Mouse (Mus musculus): Measurements from ENCODE around the gene Aim2. TPM values are rescaled to one million over a fixed set of nuclear protein-coding genes. Genes with fewer than 3 reads are reported as not detected.
A peak's percentile ranks its signal among the peaks of the same experiment; 100 is the strongest.

The Aim2 gene
- polyA plus RNA-seq, 1 experiment from 2014 or later, result 5.8 TPM

GRCm38 (mm10) chr1:173335903-173336302 lies 14.8 kb upstream of the Aim2 start:
- H3K9me3 ChIP-seq (ENCODE audit: control insufficient read depth, low read length), result no peaks in the 10 kb centered on the region
- no peak overlapping the region for H3K4me3 ChIP-seq (ENCODE audit: low read depth, low read length)
- H3K36me3 ChIP-seq (ENCODE audit: control insufficient read depth, insufficient read depth, low read length), result no peaks in the 10 kb centered on the region
- no peak overlapping the region for H3K27ac ChIP-seq (ENCODE audit: low read depth, low read length)
- H3K9ac ChIP-seq (ENCODE audit: low read length), result no peak overlapping the region
- peaks cover 2% of the 10 kb centered on the region; the same call in 1 of the 2 replicates for H3K4me1 ChIP-seq (replicated peaks; ENCODE audit: control insufficient read depth, insufficient read depth, low read length)
- 79% methylated on average over 11 of the region's 11 CpGs for WGBS
- no peak overlapping the region for H3K4me2 ChIP-seq (ENCODE audit: low read depth, low read length, severe bottlenecking)
- DNase-seq (ENCODE audit: low spot score) (no peak), ATAC-seq (replicated peaks; ENCODE audit: low FRiP score) (no peak; the same call in 1 of the 2 replicates)
- H3K27me3 ChIP-seq (ENCODE audit: control insufficient read depth, insufficient read depth, low read length), result no peaks in the 10 kb centered on the region

- no peak for ATAC-seq (replicated peaks; ENCODE audit: low FRiP score)
- no peak overlapping the region for H3K27ac ChIP-seq (ENCODE audit: low read depth, low read length)
- WGBS, result 93% methylated on average over 10 of the region's 10 CpGs
Observed at GRCm38 (mm10) chr1:173337008-173337407, 13.7 kb upstream of the Aim2 start.

GRCm38 (mm10) chr1:173339543-173339942 lies 11.1 kb upstream of the Aim2 start:
- Histone ChIP-seq H3K4me1 (replicated peaks; ENCODE audit: control insufficient read depth, insufficient read depth, low read length) (peaks cover 5% of the 10 kb centered on the region; the same call in 1 of the 2 replicates), H3K27me3 (ENCODE audit: control insufficient read depth, insufficient read depth, low read length) (no peaks in the 10 kb centered on the region), H3K9ac (ENCODE audit: low read length) (no peak overlapping the region), H3K4me2 (ENCODE audit: low read depth, low read length, severe bottlenecking) (no peak overlapping the region), H3K4me3 (ENCODE audit: low read depth, low read length) (no peak overlapping the region), H3K36me3 (ENCODE audit: control insufficient read depth, insufficient read depth, low read length) (no peaks in the 10 kb centered on the region), H3K27ac (ENCODE audit: low read depth, low read length) (no peak overlapping the region), H3K9me3 (ENCODE audit: control insufficient read depth, low read length) (no peaks in the 10 kb centered on the region)
- peak; percentile 62; the same call in 1 of the 2 replicates for ATAC-seq (replicated peaks; ENCODE audit: low FRiP score)
- DNase-seq (ENCODE audit: low spot score), result peak; percentile 83
- 18% methylated on average over 2 of the region's 2 CpGs for WGBS

More at GRCm38 (mm10) chr1:173337008-173337407, 13.7 kb upstream of the Aim2 start:
- Histone ChIP-seq H3K4me3 (ENCODE audit: low read depth, low read length) (no peak overlapping the region), H3K4me2 (ENCODE audit: low read depth, low read length, severe bottlenecking) (no peak overlapping the region), H3K36me3 (ENCODE audit: control insufficient read depth, insufficient read depth, low read length) (no peaks in the 10 kb centered on the region), H3K9me3 (ENCODE audit: control insufficient read depth, low read length) (no peaks in the 10 kb centered on the region), H3K4me1 (replicated peaks; ENCODE audit: control insufficient read depth, insufficient read depth, low read length) (peaks cover 2% of the 10 kb centered on the region; the same call in 1 of the 2 replicates), H3K9ac (ENCODE audit: low read length) (no peak overlapping the region), H3K27me3 (ENCODE audit: control insufficient read depth, insufficient read depth, low read length) (no peaks in the 10 kb centered on the region)
- no peak for DNase-seq (ENCODE audit: low spot score)

- 78% methylated on average over 1 of the region's 1 CpGs for WGBS
- ATAC-seq (replicated peaks; ENCODE audit: low FRiP score), result peak; percentile 28; the same call in 1 of the 2 replicates
- no peak for DNase-seq (ENCODE audit: low spot score)
Observed at GRCm38 (mm10) chr1:173342425-173342824, 8.3 kb upstream of the Aim2 start.

GRCm38 (mm10) chr1:173343934-173344333 lies 6.7 kb upstream of the Aim2 start:
- H3K27me3 ChIP-seq (ENCODE audit: control insufficient read depth, insufficient read depth, low read length), result no peaks in the 10 kb centered on the region
- H3K9ac ChIP-seq (ENCODE audit: low read length), result no peak overlapping the region
- no peaks in the 10 kb centered on the region for H3K9me3 ChIP-seq (ENCODE audit: control insufficient read depth, low read length)
- H3K4me2 ChIP-seq (ENCODE audit: low read depth, low read length, severe bottlenecking), result no peak overlapping the region
- no peak for DNase-seq (ENCODE audit: low spot score)
- 0 out of 2 replicates have a peak, but pooled peaks cover 3% of the 10 kb centered on the region for H3K4me1 ChIP-seq (replicated peaks; ENCODE audit: control insufficient read depth, insufficient read depth, low read length)
- ATAC-seq (replicated peaks; ENCODE audit: low FRiP score), result no peak
- no peak overlapping the region for H3K27ac ChIP-seq (ENCODE audit: low read depth, low read length)
- WGBS, result 78% methylated on average over 3 of the region's 3 CpGs
- H3K36me3 ChIP-seq (ENCODE audit: control insufficient read depth, insufficient read depth, low read length), result no peaks in the 10 kb centered on the region
- H3K4me3 ChIP-seq (ENCODE audit: low read depth, low read length), result no peak overlapping the region

More at GRCm38 (mm10) chr1:173342425-173342824, 8.3 kb upstream of the Aim2 start:
- H3K4me1 ChIP-seq (replicated peaks; ENCODE audit: control insufficient read depth, insufficient read depth, low read length), result 0 out of 2 replicates have a peak, but pooled peaks cover 3% of the 10 kb centered on the region
- no peaks in the 10 kb centered on the region for H3K27me3 ChIP-seq (ENCODE audit: control insufficient read depth, insufficient read depth, low read length)
- no peak overlapping the region for H3K4me3 ChIP-seq (ENCODE audit: low read depth, low read length)
- no peaks in the 10 kb centered on the region for H3K36me3 ChIP-seq (ENCODE audit: control insufficient read depth, insufficient read depth, low read length)
- no peak overlapping the region for H3K9ac ChIP-seq (ENCODE audit: low read length)
- no peak overlapping the region for H3K27ac ChIP-seq (ENCODE audit: low read depth, low read length)
- no peaks in the 10 kb centered on the region for H3K9me3 ChIP-seq (ENCODE audit: control insufficient read depth, low read length)
- H3K4me2 ChIP-seq (ENCODE audit: low read depth, low read length, severe bottlenecking), result no peak overlapping the region

DNA sequence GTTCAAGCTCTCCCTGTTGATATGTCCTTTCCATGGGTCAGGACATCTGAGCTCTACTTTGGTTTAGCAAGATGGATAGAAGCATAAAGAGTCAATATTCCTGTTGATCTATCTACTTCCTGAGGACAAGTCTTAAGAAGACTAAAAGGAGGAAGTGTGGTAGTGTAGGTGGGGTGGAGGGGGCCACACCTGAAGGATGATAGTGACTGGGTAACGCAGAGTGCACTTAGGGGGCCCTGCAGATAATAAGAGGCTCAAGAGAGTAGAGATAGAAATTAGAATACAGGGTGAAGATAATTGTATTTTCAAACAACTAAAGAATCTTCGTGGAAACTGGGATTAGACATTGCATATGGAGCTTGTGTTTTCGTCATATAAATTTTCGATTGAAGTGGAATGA lies 5.6 kb upstream of the Aim2 start:
- no peak overlapping the region for H3K9ac ChIP-seq (ENCODE audit: low read length)
- no peak overlapping the region for H3K4me3 ChIP-seq (ENCODE audit: low read depth, low read length)
- WGBS, result 90% methylated on average over 4 of the region's 4 CpGs
- no peak overlapping the region for H3K27ac ChIP-seq (ENCODE audit: low read depth, low read length)
- H3K9me3 ChIP-seq (ENCODE audit: control insufficient read depth, low read length), result no peaks in the 10 kb centered on the region
- no peak overlapping the region for H3K4me2 ChIP-seq (ENCODE audit: low read depth, low read length, severe bottlenecking)
- no peaks in the 10 kb centered on the region for H3K36me3 ChIP-seq (ENCODE audit: control insufficient read depth, insufficient read depth, low read length)
- H3K4me1 ChIP-seq (replicated peaks; ENCODE audit: control insufficient read depth, insufficient read depth, low read length), result 0 out of 2 replicates have a peak, but pooled peaks cover 3% of the 10 kb centered on the region
- no peak for ATAC-seq (replicated peaks; ENCODE audit: low FRiP score)
- H3K27me3 ChIP-seq (ENCODE audit: control insufficient read depth, insufficient read depth, low read length), result no peaks in the 10 kb centered on the region
- DNase-seq (ENCODE audit: low spot score), result no peak

DNA sequence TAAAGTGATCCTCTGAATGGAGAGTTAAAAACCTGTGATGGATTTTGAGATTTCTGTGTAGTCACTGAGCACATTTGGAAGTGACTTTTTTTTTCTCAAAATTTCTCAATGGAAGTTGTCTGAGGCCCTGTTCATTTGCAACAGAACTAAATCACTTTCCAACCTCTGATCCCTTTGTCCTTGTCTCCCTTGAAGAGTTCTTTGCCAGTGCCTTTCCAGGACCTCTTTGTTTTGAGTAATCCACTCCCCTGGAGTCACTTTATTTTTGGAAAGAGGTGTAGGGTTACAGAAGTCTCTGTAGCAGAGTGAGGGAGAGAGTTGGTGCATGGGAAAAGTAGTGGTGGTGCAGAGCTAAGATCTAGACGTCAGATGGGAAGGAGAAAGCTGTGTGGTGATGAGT lies 2.2 kb upstream of the Aim2 start:
- WGBS, result 13% methylated on average over 1 of the region's 1 CpGs
- no peak overlapping the region for H3K9ac ChIP-seq (ENCODE audit: low read length)

DNA sequence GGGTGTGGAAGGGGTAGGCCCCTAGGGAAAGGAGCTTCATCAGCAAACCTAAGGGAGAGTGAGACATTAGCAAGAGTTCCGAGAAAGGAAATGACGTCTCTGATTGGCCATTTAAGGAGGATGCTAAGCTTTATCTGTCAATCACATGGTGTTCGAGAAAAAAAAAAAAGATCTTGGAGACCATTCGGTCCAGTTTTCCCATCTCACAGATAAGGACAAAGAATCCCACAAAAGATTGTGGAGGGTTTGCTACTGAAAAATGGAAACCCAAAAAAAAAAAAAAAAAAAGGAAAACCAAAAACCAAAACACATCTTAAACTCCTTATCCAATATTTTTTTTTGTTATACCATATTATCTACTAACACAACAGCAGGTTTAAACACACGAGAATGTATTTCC lies 1.5 kb upstream of the Aim2 start:
- Histone ChIP-seq H3K27ac (ENCODE audit: low read depth, low read length) (no peak overlapping the region), H3K4me2 (ENCODE audit: low read depth, low read length, severe bottlenecking) (no peak overlapping the region), H3K27me3 (ENCODE audit: control insufficient read depth, insufficient read depth, low read length) (no peaks in the 10 kb centered on the region), H3K4me3 (ENCODE audit: low read depth, low read length) (no peak overlapping the region), H3K9ac (ENCODE audit: low read length) (no peak overlapping the region), H3K9me3 (ENCODE audit: control insufficient read depth, low read length) (no peaks in the 10 kb centered on the region), H3K36me3 (ENCODE audit: control insufficient read depth, insufficient read depth, low read length) (no peaks in the 10 kb centered on the region), H3K4me1 (replicated peaks; ENCODE audit: control insufficient read depth, insufficient read depth, low read length) (no peaks in the 10 kb centered on the region; the same call in 1 of the 2 replicates)
- 50% methylated on average over 5 of the region's 5 CpGs for WGBS
- DNase-seq (ENCODE audit: low spot score), result no peak
- ATAC-seq (replicated peaks; ENCODE audit: low FRiP score), result no peak

More for the DNA sequence above, 2.2 kb upstream of the Aim2 start:
- Histone ChIP-seq H3K4me1 (replicated peaks; ENCODE audit: control insufficient read depth, insufficient read depth, low read length) (peaks cover 3% of the 10 kb centered on the region; the same call in 1 of the 2 replicates), H3K9me3 (ENCODE audit: control insufficient read depth, low read length) (no peaks in the 10 kb centered on the region), H3K27ac (ENCODE audit: low read depth, low read length) (no peak overlapping the region), H3K4me3 (ENCODE audit: low read depth, low read length) (no peak overlapping the region), H3K27me3 (ENCODE audit: control insufficient read depth, insufficient read depth, low read length) (no peaks in the 10 kb centered on the region), H3K4me2 (ENCODE audit: low read depth, low read length, severe bottlenecking) (no peak overlapping the region), H3K36me3 (ENCODE audit: control insufficient read depth, insufficient read depth, low read length) (no peaks in the 10 kb centered on the region)
- no peak for DNase-seq (ENCODE audit: low spot score)
- ATAC-seq (replicated peaks; ENCODE audit: low FRiP score), result no peak

GRCm38 (mm10) chr1:173349946-173350345 lies 733 bp upstream of the Aim2 start:
- Histone ChIP-seq H3K9ac (ENCODE audit: low read length) (peak overlapping the region; percentile 65), H3K36me3 (ENCODE audit: control insufficient read depth, insufficient read depth, low read length) (no peaks in the 10 kb centered on the region), H3K4me2 (ENCODE audit: low read depth, low read length, severe bottlenecking) (peak overlapping the region; percentile 68), H3K27ac (ENCODE audit: low read depth, low read length) (0 out of 2 replicates have a peak overlapping the region, but pooled peaks have one; percentile 18), H3K4me3 (ENCODE audit: low read depth, low read length) (peak overlapping the region; percentile 36), H3K27me3 (ENCODE audit: control insufficient read depth, insufficient read depth, low read length) (no peaks in the 10 kb centered on the region), H3K4me1 (replicated peaks; ENCODE audit: control insufficient read depth, insufficient read depth, low read length) (no peaks in the 10 kb centered on the region; the same call in 1 of the 2 replicates), H3K9me3 (ENCODE audit: control insufficient read depth, low read length) (no peaks in the 10 kb centered on the region)
- peak; percentile 96 for ATAC-seq (replicated peaks; ENCODE audit: low FRiP score)
- peak; percentile 84 for DNase-seq (ENCODE audit: low spot score)
- WGBS, result 2% methylated on average over 6 of the region's 6 CpGs

Data from forebrain, embryonic 11.5 days (tissue).